Mouse (Mus musculus) MEL (cell line): Measurements from ENCODE around the gene Shisal2b. TPM values are rescaled to one million over a fixed set of nuclear protein-coding genes. Genes with fewer than 3 reads are reported as not detected.
A peak's percentile ranks its signal among the peaks of the same experiment; 100 is the strongest.

ENCODE experiments used
- DNase-seq: peaks from one replicate; pipeline ENCODE4 v3.0.0; 2011; ENCODE audit warnings: low read depth, low spot score
- H3K27ac ChIP-seq: 2 replicates; pipeline ENCODE4 v1.5.1; 2012; ENCODE audit warnings: low read depth, mild to moderate bottlenecking, control low read depth, low read length, moderate library complexity; ENCODE audit not compliant: control insufficient read depth
- H3K27me3 ChIP-seq, 2 experiments: fragments of 150-350 bp in 1 of 2; sonication (generic) in 1 of 2; 2 replicates each; pipeline ENCODE4 v1.6.1; 2012; ENCODE audit warnings: low read length in 2 of 2, mild to moderate bottlenecking in 2 of 2, improper control_type of control experiment in 1 of 2, moderate library complexity in 1 of 2; ENCODE audit not compliant: insufficient read depth in 2 of 2, control insufficient read depth in 1 of 2
- H3K36me3 ChIP-seq, 2 experiments: 2 replicates each; pipeline ENCODE4 v1.6.1; 2012 to 2014; ENCODE audit warnings: low read length in 2 of 2, improper control_type of control experiment in 1 of 2, inconsistent platforms in 1 of 2, mild to moderate bottlenecking in 1 of 2; ENCODE audit not compliant: insufficient read depth in 2 of 2, control insufficient read depth in 1 of 2
- H3K4me1 ChIP-seq, 2 experiments: fragments of 150-350 bp in 1 of 2; sonication (generic) in 1 of 2; 2 replicates each; pipeline ENCODE4 v1.6.1; 2012; ENCODE audit warnings: low read length in 2 of 2, improper control_type of control experiment in 1 of 2, mild to moderate bottlenecking in 1 of 2; ENCODE audit not compliant: insufficient read depth in 2 of 2, control insufficient read depth in 1 of 2
- H3K4me3 ChIP-seq, 2 experiments: fragments of 150-350 bp in 1 of 2; sonication (generic) in 1 of 2; 2 replicates each; pipeline ENCODE4 v1.5.1; 2012; ENCODE audit warnings: low read depth in 2 of 2, low read length in 2 of 2, mild to moderate bottlenecking in 2 of 2, moderate library complexity in 2 of 2, control low read depth in 1 of 2, improper control_type of control experiment in 1 of 2; ENCODE audit not compliant: control insufficient read depth in 1 of 2, insufficient read depth in 1 of 2
- H3K79me2 ChIP-seq: 2 replicates; pipeline ENCODE4 v1.6.1; 2012; ENCODE audit warnings: mild to moderate bottlenecking, low read length, moderate library complexity; ENCODE audit not compliant: control insufficient read depth, poor library complexity, insufficient read depth
- H3K9ac ChIP-seq: 2 replicates; pipeline ENCODE4 v1.6.1; 2012; ENCODE audit warnings: low read depth, mild to moderate bottlenecking, control low read depth, low read length, moderate library complexity; ENCODE audit not compliant: control insufficient read depth, poor library complexity, severe bottlenecking
- H3K9me3 ChIP-seq: fragments of 150-350 bp; sonication (generic); replicated peaks from 2 replicates; pipeline ENCODE4 v1.6.1; 2012; ENCODE audit warnings: mild to moderate bottlenecking, low read length, improper control_type of control experiment, moderate library complexity; ENCODE audit not compliant: insufficient read depth
- BHLHE40 ChIP-seq: IDR thresholded peaks from 2 replicates; pipeline ENCODE4 v1.6.1; 2012; ENCODE audit warnings: low read depth, mild to moderate bottlenecking, inconsistent platforms, low read length, improper control_type of control experiment, borderline replicate concordance
- CHD1 ChIP-seq: IDR thresholded peaks from 2 replicates; pipeline ENCODE4 v1.6.1; 2012; ENCODE audit warnings: low read depth, mild to moderate bottlenecking, inconsistent platforms, low read length, improper control_type of control experiment
- CHD2 ChIP-seq: IDR thresholded peaks from 2 replicates; pipeline ENCODE4 v1.6.1; 2011; ENCODE audit warnings: low read length, improper control_type of control experiment
- EP300 ChIP-seq, 2 experiments: IDR thresholded peaks; 2 replicates each; pipeline ENCODE4 v1.6.1; 2011; ENCODE audit warnings: improper control_type of control experiment in 2 of 2, low read length in 2 of 2, low read depth in 1 of 2, mild to moderate bottlenecking in 1 of 2
- JUND ChIP-seq: IDR thresholded peaks from 2 replicates; pipeline ENCODE4 v1.6.1; 2011; ENCODE audit warnings: low read depth, mild to moderate bottlenecking, improper control_type of control experiment, low read length
- MAFK ChIP-seq: IDR thresholded peaks from 2 replicates; pipeline ENCODE4 v1.6.1; 2011; ENCODE audit warnings: low read depth, mild to moderate bottlenecking, low read length, improper control_type of control experiment, borderline replicate concordance
- MAX ChIP-seq: IDR thresholded peaks from 2 replicates; pipeline ENCODE4 v1.6.1; 2011; ENCODE audit warnings: low read length, improper control_type of control experiment
- MYC ChIP-seq: IDR thresholded peaks from 2 replicates; pipeline ENCODE4 v1.6.1; 2011; ENCODE audit warnings: low read depth, mild to moderate bottlenecking, low read length, improper control_type of control experiment, moderate library complexity
- NELFE ChIP-seq: IDR thresholded peaks from 2 replicates; pipeline ENCODE4 v1.6.1; 2011; ENCODE audit warnings: low read depth, low read length, improper control_type of control experiment
- POLR2A ChIP-seq, 2 experiments: IDR thresholded peaks; 2 replicates each; pipeline ENCODE4 v1.6.1; 2011 to 2012; ENCODE audit warnings: low read length in 2 of 2, mild to moderate bottlenecking in 2 of 2, control low read depth in 1 of 2, improper control_type of control experiment in 1 of 2, low read depth in 1 of 2, moderate library complexity in 1 of 2; ENCODE audit not compliant: control insufficient read depth in 1 of 2, insufficient read depth in 1 of 2, poor library complexity in 1 of 2
- POLR2AphosphoS2 ChIP-seq: IDR thresholded peaks from 2 replicates; pipeline ENCODE4 v1.6.1; 2011; ENCODE audit warnings: low read length, improper control_type of control experiment
- SMC3 ChIP-seq: IDR thresholded peaks from 2 replicates; pipeline ENCODE4 v1.6.1; 2011; ENCODE audit warnings: low read depth, low read length, improper control_type of control experiment
- TCF12 ChIP-seq: IDR thresholded peaks from 2 replicates; pipeline ENCODE4 v1.6.1; 2014; ENCODE audit warnings: low read depth, mild to moderate bottlenecking, inconsistent platforms, low read length, improper control_type of control experiment, moderate library complexity
- ZC3H11A ChIP-seq: IDR thresholded peaks from 2 replicates; pipeline ENCODE4 v1.6.1; 2012; ENCODE audit warnings: low read depth, mild to moderate bottlenecking, inconsistent platforms, low read length, improper control_type of control experiment
- ZKSCAN1 ChIP-seq: IDR thresholded peaks from 2 replicates; pipeline ENCODE4 v1.6.1; 2012; ENCODE audit warnings: low read depth, mild to moderate bottlenecking, inconsistent platforms, low read length, improper control_type of control experiment, moderate library complexity
- ZMIZ1 ChIP-seq: IDR thresholded peaks from 2 replicates; pipeline ENCODE4 v1.6.1; 2012; ENCODE audit warnings: low read depth, mild to moderate bottlenecking, inconsistent platforms, low read length, improper control_type of control experiment, moderate library complexity
- ZNF384 ChIP-seq: IDR thresholded peaks from 2 replicates; pipeline ENCODE4 v1.6.1; 2012; ENCODE audit warnings: low read depth, mild to moderate bottlenecking, inconsistent platforms, low read length, improper control_type of control experiment
- polyA plus RNA-seq, 2 experiments: library from polyadenylated mRNA; stranded (reverse) in 1 of 2; unstranded in 1 of 2; fragments of >175 nt in 1 of 2; fragments of >200 nt in 1 of 2; gene quantifications; 2 replicates each; pipeline versions ENCODE4 v1.2.1 to v1.2.4; 2012; ENCODE audit warnings: low replicate concordance in 2 of 2, low read depth in 1 of 2; ENCODE audit not compliant: insufficient read length in 2 of 2, insufficient read depth in 1 of 2, missing spikeins in 1 of 2
- total RNA-seq: library from RNA; depleted of rRNA; stranded (reverse); fragments of 300-350 nt; gene quantifications from 2 replicates; pipeline ENCODE4 v1.2.3, GENCODE M21; 2012

Shisal2b gene
- total and polyA plus RNA-seq, 3 experiments = not detected

- no peak overlapping the region for H3K4me3 ChIP-seq
- no peaks in the 10 kb centered on the region for H3K79me2 ChIP-seq
- H3K9me3 ChIP-seq = no peaks in the 10 kb centered on the region
- no peaks in the 10 kb centered on the region for H3K4me1 ChIP-seq
- no peaks in the 10 kb centered on the region for H3K36me3 ChIP-seq
- no peaks in the 10 kb centered on the region; a peak in 1 of 4 replicates for H3K27me3 ChIP-seq
- H3K9ac ChIP-seq = no peak overlapping the region
- H3K27ac ChIP-seq = no peak overlapping the region
- no peak for DNase-seq
- TF ChIP-seq TCF12 (no peak), JUND (no peak), POLR2A (IDR thresholded peaks at IDR 0.05; ENCODE audit: control insufficient read depth in 1 of 2, insufficient read depth in 1 of 2, low read depth in 1 of 2, low read length in 2 of 2, poor library complexity in 1 of 2) (no peak), ZKSCAN1 (no peak), MAX (no peak), ZMIZ1 (no peak), POLR2AphosphoS2 (no peak), CHD1 (no peak), SMC3 (no peak), ZNF384 (no peak), NELFE (no peak)
These were observed 10.0 kb downstream of the Shisal2b start for GRCm38 (mm10) chr13:104853645-104854044.

- H3K36me3 ChIP-seq = peaks cover 0 to under 1% of the 10 kb centered on the region in 2 experiments; a peak in 1 of 4 replicates
- H3K4me3 ChIP-seq = no peak overlapping the region
- H3K4me1 ChIP-seq = no peaks in the 10 kb centered on the region
- DNase-seq = no peak
- no peak overlapping the region for H3K9ac ChIP-seq
- H3K9me3 ChIP-seq = no peaks in the 10 kb centered on the region
- TF ChIP-seq CHD2 = no peak
- TF ChIP-seq EP300 (IDR thresholded peaks at IDR 0.05; ENCODE audit: low read depth in 1 of 2, low read length in 2 of 2) = no peak
- TF ChIP-seq MAFK = peak; percentile 16; the same call in 1 of the 2 replicates
- no peak for TF ChIP-seq SMC3
- no peak for TF ChIP-seq NELFE
- no peak overlapping the region for H3K27ac ChIP-seq
- H3K27me3 ChIP-seq = no peaks in the 10 kb centered on the region
- H3K79me2 ChIP-seq = no peaks in the 10 kb centered on the region
These were observed 20.2 kb downstream of the Shisal2b start for GRCm38 (mm10) chr13:104843295-104844089.

- Histone ChIP-seq H3K27me3 (no peaks in the 10 kb centered on the region), H3K4me3 (no peak overlapping the region), H3K9me3 (no peaks in the 10 kb centered on the region), H3K27ac (no peak overlapping the region), H3K4me1 (no peaks in the 10 kb centered on the region), H3K79me2 (no peaks in the 10 kb centered on the region), H3K36me3 (peaks cover 0 to 1% of the 10 kb centered on the region in 2 experiments; a peak in 1 of 4 replicates), H3K9ac (no peak overlapping the region)
- no peak for DNase-seq
- TF ChIP-seq ZKSCAN1 = no peak
- TF ChIP-seq EP300 (IDR thresholded peaks at IDR 0.05; ENCODE audit: low read depth in 1 of 2, low read length in 2 of 2) = no peak
- 0 out of 2 replicates have a peak, but pooled peaks have one; percentile 28 for TF ChIP-seq POLR2AphosphoS2
- TF ChIP-seq ZC3H11A = no peak
- TF ChIP-seq BHLHE40 = no peak
- no peak for TF ChIP-seq MAFK
- no peak for TF ChIP-seq MYC
These were observed 21.8 kb downstream of the Shisal2b start for GRCm38 (mm10) chr13:104841937-104842336.
